Mouse (Mus musculus): ENCODE measurements around the gene Uck2. TPM values are rescaled to one million over a fixed set of nuclear protein-coding genes. Genes with fewer than 3 reads are reported as not detected.
A peak's percentile ranks its signal among the peaks of the same experiment; 100 is the strongest.

Uck2 gene
- polyA plus RNA-seq, 1 experiment from 2014 or later: 114 TPM

DNA sequence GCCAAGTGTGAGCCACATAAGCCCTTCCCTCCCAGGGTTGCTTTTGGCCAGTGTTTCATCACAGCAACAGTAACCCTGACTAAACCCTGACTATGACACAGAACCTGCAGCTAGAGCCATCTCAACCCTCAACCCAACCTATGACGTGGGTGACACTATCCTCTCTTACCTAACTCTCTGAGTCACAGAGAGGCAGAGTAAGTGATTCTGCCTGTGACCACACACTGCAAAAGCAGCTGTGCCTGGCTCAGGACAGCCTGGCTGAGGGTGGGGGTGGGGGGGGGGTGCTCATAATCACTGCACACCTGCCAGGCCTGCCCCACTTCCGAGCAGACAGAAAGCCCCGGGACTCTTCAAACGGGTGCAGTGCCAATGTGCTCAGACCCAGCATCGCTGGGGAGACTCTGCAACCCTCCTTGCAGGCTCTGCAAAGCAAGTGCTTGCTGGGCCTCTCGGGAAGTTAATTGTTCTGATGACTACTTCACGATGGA lies 42.9 kb downstream of the Uck2 start:
- H3K27ac ChIP-seq: no peak overlapping the region
- WGBS: 57% methylated on average over 7 of the region's 7 CpGs
- peaks cover 88% of the 10 kb centered on the region for H3K4me1 ChIP-seq
- no peaks in the 10 kb centered on the region for H3K9me3 ChIP-seq
- DNase-seq (ENCODE audit: low spot score): no peak
- no peaks in the 10 kb centered on the region for H3K27me3 ChIP-seq (ENCODE audit: insufficient read depth, poor library complexity, severe bottlenecking)
- no peak overlapping the region for H3K4me3 ChIP-seq
- no peaks in the 10 kb centered on the region for H3K36me3 ChIP-seq

- 77% methylated on average over 3 of the region's 3 CpGs for WGBS
- Histone ChIP-seq H3K36me3 (no peaks in the 10 kb centered on the region), H3K9me3 (no peaks in the 10 kb centered on the region), H3K27me3 (ENCODE audit: insufficient read depth, poor library complexity, severe bottlenecking) (no peaks in the 10 kb centered on the region), H3K27ac (no peak overlapping the region), H3K4me1 (peaks cover 90% of the 10 kb centered on the region), H3K4me3 (no peak overlapping the region)
- no peak for DNase-seq (ENCODE audit: low spot score)
Observed at GRCm38 (mm10) chr1:167241487-167241886, 43.6 kb downstream of the Uck2 start.

DNA sequence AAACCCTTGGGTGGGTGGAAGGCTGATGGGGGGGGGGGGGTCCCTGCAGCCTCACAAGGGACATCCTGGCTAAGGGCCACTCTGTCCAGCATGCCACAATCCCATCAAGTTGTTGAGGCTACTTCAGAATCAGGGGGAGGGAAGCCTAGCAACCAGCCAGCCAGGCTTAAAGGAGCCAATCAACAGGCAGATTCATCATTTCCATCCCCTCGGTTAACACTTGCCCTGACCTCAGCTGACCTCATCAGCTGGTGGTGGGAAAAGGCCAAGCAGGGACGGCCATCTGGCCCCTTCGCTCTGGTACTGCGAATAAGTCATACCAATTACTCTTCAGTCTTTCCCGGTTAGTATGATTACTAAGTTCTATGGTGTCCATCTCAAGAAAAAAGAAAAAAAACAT lies 44.8 kb downstream of the Uck2 start:
- Histone ChIP-seq H3K9me3 (no peaks in the 10 kb centered on the region), H3K36me3 (peaks cover 10% of the 10 kb centered on the region; the same call in 1 of the 2 replicates), H3K4me1 (peaks cover 97% of the 10 kb centered on the region), H3K27ac (no peak overlapping the region), H3K27me3 (ENCODE audit: insufficient read depth, poor library complexity, severe bottlenecking) (no peaks in the 10 kb centered on the region), H3K4me3 (no peak overlapping the region)
- 47% methylated on average over 5 of the region's 5 CpGs for WGBS
- DNase-seq (ENCODE audit: low spot score): no peak

DNA sequence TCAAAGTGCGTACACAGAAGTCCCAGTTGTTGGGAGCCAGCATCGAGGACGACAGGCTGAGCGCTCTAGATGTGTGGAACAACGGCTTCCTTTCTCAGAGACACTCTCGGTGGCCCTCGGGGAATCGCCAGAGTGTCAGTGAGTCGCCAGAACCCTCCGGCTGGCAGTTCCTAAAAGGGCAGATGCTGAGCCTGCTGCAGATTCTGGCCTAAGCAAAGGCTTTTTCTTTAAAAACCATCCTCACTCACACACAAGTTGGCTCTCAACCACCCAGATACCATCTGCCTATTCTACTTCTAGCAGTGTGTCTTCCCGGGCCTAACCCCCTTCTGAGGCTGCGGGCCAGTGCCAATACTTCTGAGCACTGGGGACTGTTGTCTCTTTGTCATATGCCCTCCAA lies 45.2 kb downstream of the Uck2 start:
- H3K4me3 ChIP-seq: no peak overlapping the region
- H3K27ac ChIP-seq: no peak overlapping the region
- no peaks in the 10 kb centered on the region for H3K9me3 ChIP-seq
- DNase-seq (ENCODE audit: low spot score): no peak
- WGBS: 66% methylated on average over 12 of the region's 12 CpGs
- no peaks in the 10 kb centered on the region for H3K27me3 ChIP-seq (ENCODE audit: insufficient read depth, poor library complexity, severe bottlenecking)
- peaks cover 15% of the 10 kb centered on the region for H3K36me3 ChIP-seq
- peaks cover 96% of the 10 kb centered on the region for H3K4me1 ChIP-seq

DNA sequence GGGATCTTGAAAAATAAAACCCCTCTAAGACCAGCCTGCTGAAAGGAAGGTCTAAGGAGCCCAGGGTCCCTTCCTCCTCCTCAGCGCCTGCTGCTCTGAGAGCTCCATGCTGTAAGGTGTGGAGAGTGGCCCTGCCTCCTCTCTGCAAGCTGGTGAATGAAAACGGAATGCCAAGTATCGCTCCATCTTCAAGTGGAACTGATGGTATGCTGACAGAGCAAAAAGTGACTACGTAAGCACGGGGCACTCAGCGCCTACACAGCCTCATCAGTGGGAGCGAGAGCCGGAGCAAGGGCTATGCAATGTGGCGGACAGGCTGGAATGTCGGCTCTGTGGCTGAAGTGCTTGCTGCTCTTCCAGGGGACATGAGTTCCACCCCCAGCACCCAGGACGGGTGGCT lies 47.3 kb downstream of the Uck2 start:
- 42% methylated on average over 11 of the region's 11 CpGs for WGBS
- Histone ChIP-seq H3K9me3 (no peaks in the 10 kb centered on the region), H3K4me1 (peaks cover 76% of the 10 kb centered on the region), H3K27me3 (ENCODE audit: insufficient read depth, poor library complexity, severe bottlenecking) (no peaks in the 10 kb centered on the region), H3K27ac (peak overlapping the region; percentile 2; the same call in 1 of the 2 replicates), H3K4me3 (0 out of 2 replicates have a peak overlapping the region, but pooled peaks have one; percentile 12), H3K36me3 (peaks cover 31% of the 10 kb centered on the region)
- DNase-seq (ENCODE audit: low spot score): peak; percentile 89

GRCm38 (mm10) chr1:167236790-167237189 lies 48.3 kb downstream of the Uck2 start:
- 64% methylated on average over 8 of the region's 8 CpGs for WGBS
- Histone ChIP-seq H3K36me3 (peaks cover 34% of the 10 kb centered on the region), H3K4me1 (peaks cover 73% of the 10 kb centered on the region)

DNA sequence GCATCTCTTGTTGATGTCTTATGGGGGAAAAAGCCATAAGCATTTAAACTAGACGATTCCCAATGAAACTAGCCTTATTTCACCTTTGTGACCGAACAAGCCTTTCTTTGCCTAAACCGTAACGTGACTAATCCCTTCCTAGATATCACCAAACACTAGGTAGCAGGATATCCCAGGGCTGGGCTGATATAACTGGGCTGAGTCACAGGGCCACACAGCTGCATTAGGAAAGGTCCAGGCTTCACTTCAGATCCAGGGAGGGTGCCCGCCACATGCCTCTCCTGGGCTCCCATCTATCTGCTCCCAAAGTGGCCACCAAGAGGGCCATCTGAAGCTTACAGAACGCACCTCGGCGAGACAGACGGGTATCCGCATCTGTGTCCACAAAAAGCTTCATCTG lies 50.8 kb downstream of the Uck2 start:
- Histone ChIP-seq H3K27ac (no peak overlapping the region), H3K4me1 (peaks cover 58% of the 10 kb centered on the region), H3K9me3 (no peaks in the 10 kb centered on the region), H3K4me3 (no peak overlapping the region), H3K36me3 (peaks cover 46% of the 10 kb centered on the region), H3K27me3 (ENCODE audit: insufficient read depth, poor library complexity, severe bottlenecking) (no peaks in the 10 kb centered on the region)
- 89% methylated on average over 10 of the region's 10 CpGs for WGBS
- no peak for DNase-seq (ENCODE audit: low spot score)

More at GRCm38 (mm10) chr1:167236790-167237189, 48.3 kb downstream of the Uck2 start:
- H3K9me3 ChIP-seq: no peaks in the 10 kb centered on the region
- no peak overlapping the region for H3K4me3 ChIP-seq
- no peak for DNase-seq (ENCODE audit: low spot score)
- H3K27me3 ChIP-seq (ENCODE audit: insufficient read depth, poor library complexity, severe bottlenecking): no peaks in the 10 kb centered on the region
- no peak overlapping the region for H3K27ac ChIP-seq

DNA sequence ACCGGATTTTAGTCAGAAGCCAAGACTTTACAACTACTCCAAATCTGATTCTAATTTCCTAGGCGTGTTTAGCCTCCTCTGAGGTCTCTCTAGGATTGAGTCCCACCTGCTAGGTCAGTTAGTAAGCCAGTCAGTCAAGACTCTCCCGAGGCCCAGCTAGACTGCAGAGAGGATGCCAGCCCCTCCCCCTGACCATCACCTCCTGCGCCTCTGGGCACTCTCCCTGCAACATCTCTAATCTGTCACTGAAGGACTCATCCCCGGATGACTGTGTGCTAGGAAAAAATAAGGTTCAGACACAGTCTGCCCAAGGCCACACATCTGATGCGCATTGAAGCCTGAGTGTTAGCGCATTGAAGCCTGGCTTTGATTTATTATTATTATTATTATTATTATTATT lies 52.2 kb downstream of the Uck2 start:
- Histone ChIP-seq H3K9me3 (no peaks in the 10 kb centered on the region), H3K36me3 (peaks cover 59% of the 10 kb centered on the region), H3K4me1 (peaks cover 45% of the 10 kb centered on the region), H3K4me3 (no peak overlapping the region), H3K27ac (no peak overlapping the region), H3K27me3 (ENCODE audit: insufficient read depth, poor library complexity, severe bottlenecking) (no peaks in the 10 kb centered on the region)
- no peak for DNase-seq (ENCODE audit: low spot score)
- WGBS: 76% methylated on average over 7 of the region's 7 CpGs

DNA sequence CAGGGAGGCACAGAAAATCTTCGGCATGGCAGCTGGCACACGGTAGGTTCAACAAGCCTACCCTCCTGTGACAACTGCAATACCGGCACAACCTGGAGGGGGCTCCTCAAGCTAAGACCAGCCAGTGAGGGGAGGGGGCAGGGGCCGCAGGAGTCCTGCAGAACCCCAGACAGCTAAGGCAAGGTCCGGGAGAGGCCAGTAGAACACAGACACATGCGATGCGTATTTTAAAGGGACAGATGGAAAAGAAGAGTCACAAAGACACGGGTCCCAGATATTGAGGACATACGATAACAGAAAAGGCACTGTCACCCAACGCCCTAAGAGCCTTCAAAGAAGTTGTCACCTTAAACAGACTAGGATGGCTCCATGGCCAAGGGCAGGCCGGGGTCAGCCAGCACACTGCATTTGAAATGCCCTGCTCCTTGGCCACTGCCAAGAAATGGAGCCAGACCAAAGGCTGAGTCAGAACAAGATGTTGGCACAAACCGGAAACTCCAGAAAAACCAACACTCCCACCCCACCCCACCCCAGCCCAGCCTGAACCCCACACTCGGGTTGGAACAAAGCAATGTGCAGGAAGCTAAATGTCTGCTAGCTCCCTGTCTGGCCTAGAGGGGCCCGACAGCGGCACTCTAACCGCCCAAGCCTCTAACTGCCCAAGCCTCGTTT lies 53.4 kb downstream of the Uck2 start:
- Histone ChIP-seq H3K27ac (no peak overlapping the region), H3K9me3 (no peaks in the 10 kb centered on the region), H3K27me3 (ENCODE audit: insufficient read depth, poor library complexity, severe bottlenecking) (no peaks in the 10 kb centered on the region), H3K4me3 (no peak overlapping the region), H3K4me1 (peaks cover 33% of the 10 kb centered on the region), H3K36me3 (peaks cover 71% of the 10 kb centered on the region)
- WGBS: 74% methylated on average over 17 of the region's 17 CpGs
- DNase-seq (ENCODE audit: low spot score): no peak

DNA sequence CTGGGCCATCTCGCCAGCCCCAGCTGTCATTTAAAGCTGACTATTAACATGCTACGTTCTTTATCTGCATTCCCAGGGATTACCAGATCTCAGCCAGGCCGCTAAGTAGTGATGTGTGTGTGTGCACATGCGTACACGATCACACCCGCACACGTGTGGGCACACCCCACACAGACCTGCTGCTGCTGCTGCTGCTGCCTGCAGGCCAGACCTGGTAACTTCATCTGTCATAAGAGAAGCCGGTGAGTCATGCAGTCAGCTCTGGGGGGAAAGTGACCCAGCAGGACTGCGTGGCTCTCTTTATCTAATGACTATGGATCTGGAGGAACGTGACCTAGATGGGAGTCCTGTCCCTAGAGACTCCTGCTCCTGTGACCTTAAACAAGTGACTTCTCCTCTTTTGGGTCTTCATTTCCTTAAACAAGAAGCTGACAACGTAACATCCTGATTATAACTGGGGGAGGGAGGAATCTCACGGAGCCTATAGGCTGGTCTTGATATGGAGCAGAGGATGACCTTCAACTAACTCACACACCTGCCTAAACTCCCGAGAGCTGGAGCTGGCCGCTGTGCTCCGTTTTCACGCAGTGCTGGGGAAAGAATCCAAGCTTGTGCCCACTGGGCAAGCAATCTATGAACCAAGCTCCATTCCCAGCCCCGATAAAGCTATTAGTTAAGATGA lies 54.0 kb downstream of the Uck2 start:
- H3K4me3 ChIP-seq: no peak overlapping the region
- peaks cover 74% of the 10 kb centered on the region for H3K36me3 ChIP-seq
- 83% methylated on average over 17 of the region's 17 CpGs for WGBS
- H3K4me1 ChIP-seq: peaks cover 26% of the 10 kb centered on the region
- H3K27ac ChIP-seq: no peak overlapping the region
- no peaks in the 10 kb centered on the region for H3K9me3 ChIP-seq
- no peak for DNase-seq (ENCODE audit: low spot score)
- no peaks in the 10 kb centered on the region for H3K27me3 ChIP-seq (ENCODE audit: insufficient read depth, poor library complexity, severe bottlenecking)

DNA sequence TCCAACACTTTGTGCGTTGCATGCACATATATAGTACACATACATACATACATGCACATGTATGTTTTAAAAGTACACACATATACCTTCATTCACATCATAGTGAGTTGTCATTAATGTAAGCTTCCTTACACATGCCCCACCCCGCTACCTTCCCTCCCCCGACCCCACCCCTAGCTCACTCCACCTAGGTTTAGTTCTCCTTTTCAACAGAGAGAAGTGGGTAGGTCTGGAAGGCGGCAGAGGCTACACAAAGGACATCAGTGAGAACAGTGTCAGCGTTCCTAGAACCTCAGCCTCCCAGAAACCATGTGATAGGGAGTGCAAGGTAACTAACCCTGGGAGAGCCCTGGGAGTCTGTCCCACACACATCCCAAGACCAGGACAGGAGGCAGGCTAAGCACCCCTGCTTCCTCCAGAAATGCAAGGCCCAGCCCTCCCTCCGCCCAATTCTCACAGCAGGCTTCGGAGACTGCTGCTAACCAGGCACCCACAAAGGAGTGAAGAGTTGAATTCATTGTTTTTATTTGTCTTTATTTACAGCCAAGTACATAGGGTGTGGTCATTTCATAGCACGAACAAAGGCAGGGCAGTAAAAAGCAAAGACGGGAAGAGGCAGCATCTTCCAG lies 62.6 kb downstream of the Uck2 start:
- no peak overlapping the region for H3K27ac ChIP-seq
- DNase-seq (ENCODE audit: low spot score): no peak
- H3K9me3 ChIP-seq: no peaks in the 10 kb centered on the region
- no peaks in the 10 kb centered on the region for H3K27me3 ChIP-seq (ENCODE audit: insufficient read depth, poor library complexity, severe bottlenecking)
- H3K4me1 ChIP-seq: no peaks in the 10 kb centered on the region
- no peak overlapping the region for H3K4me3 ChIP-seq
- WGBS: 81% methylated on average over 9 of the region's 9 CpGs
- H3K36me3 ChIP-seq: peaks cover 39% of the 10 kb centered on the region

DNA sequence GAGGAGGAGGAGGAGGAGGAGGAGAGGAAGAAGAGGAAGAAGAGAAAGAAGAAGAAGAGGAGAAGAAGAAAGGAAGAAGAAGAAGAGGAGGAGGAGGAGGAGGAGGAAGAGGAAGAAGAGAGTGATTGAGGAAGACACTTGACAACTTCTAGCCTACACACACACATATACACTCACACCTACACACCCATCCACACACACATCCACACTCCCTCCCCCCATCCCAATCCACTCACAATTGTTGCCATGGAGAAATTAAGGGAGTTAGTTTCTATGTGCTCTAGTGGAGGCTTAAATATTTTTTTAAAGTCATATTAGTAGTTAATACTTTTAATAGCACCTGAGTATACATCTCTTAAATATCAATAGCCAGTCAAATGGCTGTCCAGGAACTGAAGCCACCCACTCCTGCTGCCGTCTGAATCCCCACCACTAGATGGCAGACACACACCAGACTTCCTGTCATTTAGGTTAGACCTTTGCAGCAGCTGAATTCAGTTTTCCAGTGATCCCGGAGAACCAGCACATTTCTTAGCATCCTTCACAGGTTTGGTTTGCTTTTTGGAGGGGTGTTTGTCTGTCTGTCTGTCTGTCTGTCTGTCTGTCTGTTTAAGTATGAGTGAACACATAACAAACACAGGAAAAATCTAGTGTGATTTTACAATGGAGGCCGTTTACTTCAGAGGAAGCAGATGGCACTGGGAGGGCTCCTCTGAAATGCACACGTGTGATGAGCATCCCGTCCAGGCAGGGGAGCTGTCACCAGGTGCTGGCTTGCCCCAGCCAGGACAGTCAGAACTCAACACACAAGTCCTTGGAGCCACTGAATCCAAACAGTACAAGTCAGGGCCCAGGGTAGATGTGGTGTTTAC lies 64.6 kb downstream of the Uck2 start:
- 6% methylated on average over 5 of the region's 5 CpGs for WGBS
- Histone ChIP-seq H3K27me3 (ENCODE audit: insufficient read depth, poor library complexity, severe bottlenecking) (no peaks in the 10 kb centered on the region), H3K9me3 (no peaks in the 10 kb centered on the region), H3K36me3 (peaks cover 19% of the 10 kb centered on the region; the same call in 1 of the 2 replicates), H3K4me1 (no peaks in the 10 kb centered on the region), H3K4me3 (no peak overlapping the region), H3K27ac (no peak overlapping the region)
- DNase-seq (ENCODE audit: low spot score): peak; percentile 84

All from heart, embryonic 10.5 days (tissue).